Mouse (Mus musculus): ENCODE data around the gene Oxct2a. TPM values are rescaled to one million over a fixed set of nuclear protein-coding genes. Genes with fewer than 3 reads are reported as not detected.

Gene Oxct2a
- not detected in 2 replicates for polyA plus RNA-seq (2015; fragmentation: Nextera tagmentation; extraction: Ambion mirVana)

DNA sequence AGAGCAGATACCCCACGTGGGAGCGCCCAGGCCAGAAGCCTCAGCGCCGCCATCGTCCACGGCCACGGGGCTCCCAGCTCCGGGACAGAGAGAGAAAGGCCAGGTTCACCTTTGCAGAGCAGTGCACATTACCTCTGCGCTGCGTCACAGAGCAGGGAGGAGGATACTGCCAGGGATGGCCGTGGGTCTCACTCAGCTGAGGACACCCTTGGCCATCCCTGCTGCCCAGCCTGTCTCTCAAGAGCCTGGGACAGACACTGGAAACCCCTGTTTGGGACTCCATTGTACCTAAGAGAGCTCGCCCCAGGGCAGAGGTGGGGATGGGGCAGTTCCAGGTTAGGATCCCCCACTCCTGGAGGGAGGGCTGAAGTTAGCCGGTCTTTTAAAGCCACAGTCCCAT is at the start of gene Oxct2a:
Oxct2a (minus strand) TSS at position 101 of the 400 bp plus-strand sequence.
- H3K9me3 ChIP-seq (replicated peaks; ENCODE audit: low read length), result no peaks in the 10 kb centered on the region
- H3K36me3 ChIP-seq (ENCODE audit: insufficient read depth, low read length), result no peaks in the 10 kb centered on the region
- ATAC-seq (replicated peaks; ENCODE audit: low FRiP score, low read depth) (peak; percentile 12; the same call in 1 of the 2 replicates), DNase-seq (ENCODE audit: low spot score) (no peak)
- peak within 1 kb of the TSS; percentile 50 for H3K4me2 ChIP-seq (ENCODE audit: low read length)
- no peak for TF ChIP-seq CTCF (IDR thresholded peaks at IDR 0.05; ENCODE audit: low read depth)
- H3K9ac ChIP-seq (ENCODE audit: low read depth, low read length), result no peak within 1 kb of the TSS
- H3K27ac ChIP-seq, result no peak within 1 kb of the TSS
- peak within 1 kb of the TSS; percentile 18; the same call in 1 of the 2 replicates for H3K4me3 ChIP-seq (replicated peaks; ENCODE audit: low read depth, low read length)
- 17% methylated on average over 11 of the region's 13 CpGs for WGBS
- H3K4me1 ChIP-seq (replicated peaks; ENCODE audit: insufficient read depth, low read length), result no peaks in the 10 kb centered on the region
- 0 out of 2 replicates have a peak, but pooled peaks cover 4% of the 10 kb centered on the region for H3K27me3 ChIP-seq (ENCODE audit: insufficient read depth, low read length)

DNA sequence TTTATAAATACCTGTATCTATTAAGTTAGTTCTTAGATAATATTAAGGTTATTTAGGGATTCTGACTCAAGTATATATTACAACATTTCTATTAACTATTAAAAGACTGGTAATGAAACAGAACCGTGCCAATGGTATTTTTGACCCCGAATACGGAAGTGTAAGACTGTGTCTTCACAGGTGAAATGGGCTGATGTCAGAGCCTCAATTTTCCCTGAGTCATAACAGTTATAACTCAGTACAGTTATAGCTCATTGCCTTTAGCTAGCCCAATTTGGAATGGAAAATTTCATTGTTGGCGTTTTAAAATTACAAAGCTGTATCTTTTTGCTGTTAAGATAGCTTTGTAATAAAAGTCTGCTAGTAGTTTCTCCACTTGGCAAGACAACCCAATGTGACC is 40.1 kb upstream of the Oxct2a start:
- 94% methylated on average over 4 of the region's 4 CpGs for WGBS
- no peaks in the 10 kb centered on the region for H3K4me1 ChIP-seq (replicated peaks; ENCODE audit: insufficient read depth, low read length)
- ATAC-seq (replicated peaks; ENCODE audit: low FRiP score, low read depth), result no peak
- no peaks in the 10 kb centered on the region for H3K9me3 ChIP-seq (replicated peaks; ENCODE audit: low read length)
- peaks cover 65% of the 10 kb centered on the region for H3K36me3 ChIP-seq (ENCODE audit: insufficient read depth, low read length)
- no peak for DNase-seq (ENCODE audit: low spot score)
- no peak overlapping the region for H3K27ac ChIP-seq
- H3K9ac ChIP-seq (ENCODE audit: low read depth, low read length), result no peak overlapping the region
- H3K4me3 ChIP-seq (replicated peaks; ENCODE audit: low read depth, low read length), result no peak overlapping the region
- no peaks in the 10 kb centered on the region for H3K27me3 ChIP-seq (ENCODE audit: insufficient read depth, low read length)
- no peak for TF ChIP-seq CTCF (IDR thresholded peaks at IDR 0.05; ENCODE audit: low read depth)
- no peak overlapping the region for H3K4me2 ChIP-seq (ENCODE audit: low read length)

DNA sequence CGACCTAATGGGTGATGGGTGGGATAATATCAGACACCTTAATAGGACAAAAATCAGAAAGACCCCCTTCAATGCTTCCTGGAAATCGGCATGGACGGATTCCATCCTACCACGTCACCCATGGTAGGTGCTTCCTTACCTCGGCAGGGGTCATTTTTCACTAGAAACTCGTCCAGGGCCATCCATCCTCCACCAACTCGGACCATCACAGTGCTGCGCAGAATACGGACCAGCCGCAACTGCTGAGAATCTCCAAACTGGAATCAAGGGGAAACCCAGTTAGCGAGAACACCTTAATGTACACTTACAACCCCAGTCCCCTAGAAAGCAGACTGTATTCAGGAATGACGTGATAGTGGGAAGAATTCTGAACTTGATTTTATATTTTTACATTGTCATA is 37.3 kb upstream of the Oxct2a start:
- Histone ChIP-seq H3K27ac (no peak overlapping the region), H3K9ac (ENCODE audit: low read depth, low read length) (no peak overlapping the region), H3K9me3 (replicated peaks; ENCODE audit: low read length) (no peaks in the 10 kb centered on the region), H3K36me3 (ENCODE audit: insufficient read depth, low read length) (peaks cover 56% of the 10 kb centered on the region), H3K4me1 (replicated peaks; ENCODE audit: insufficient read depth, low read length) (no peaks in the 10 kb centered on the region), H3K27me3 (ENCODE audit: insufficient read depth, low read length) (no peaks in the 10 kb centered on the region), H3K4me3 (replicated peaks; ENCODE audit: low read depth, low read length) (no peak overlapping the region), H3K4me2 (ENCODE audit: low read length) (no peak overlapping the region)
- 94% methylated on average over 12 of the region's 12 CpGs for WGBS
- DNase-seq (ENCODE audit: low spot score) (no peak), ATAC-seq (replicated peaks; ENCODE audit: low FRiP score, low read depth) (no peak)
- TF ChIP-seq CTCF (IDR thresholded peaks at IDR 0.05; ENCODE audit: low read depth), result no peak

- H3K27ac ChIP-seq, result no peak overlapping the region
- H3K9ac ChIP-seq (ENCODE audit: low read depth, low read length), result no peak overlapping the region
- no peak for TF ChIP-seq CTCF (IDR thresholded peaks at IDR 0.05; ENCODE audit: low read depth)
- H3K9me3 ChIP-seq (replicated peaks; ENCODE audit: low read length), result no peaks in the 10 kb centered on the region
- no peaks in the 10 kb centered on the region for H3K4me1 ChIP-seq (replicated peaks; ENCODE audit: insufficient read depth, low read length)
- DNase-seq (ENCODE audit: low spot score), result no peak
- ATAC-seq (replicated peaks; ENCODE audit: low FRiP score, low read depth), result no peak
- no peak overlapping the region for H3K4me2 ChIP-seq (ENCODE audit: low read length)
- no peak overlapping the region for H3K4me3 ChIP-seq (replicated peaks; ENCODE audit: low read depth, low read length)
- WGBS, result 96% methylated on average over 7 of the region's 7 CpGs
- peaks cover 59% of the 10 kb centered on the region for H3K36me3 ChIP-seq (ENCODE audit: insufficient read depth, low read length)
- H3K27me3 ChIP-seq (ENCODE audit: insufficient read depth, low read length), result no peaks in the 10 kb centered on the region
Observed at GRCm38 (mm10) chr4:123358613-123359012, 35.2 kb upstream of the Oxct2a start.

GRCm38 (mm10) chr4:123355941-123356340 is 32.5 kb upstream of the Oxct2a start:
- no peak overlapping the region for H3K9ac ChIP-seq (ENCODE audit: low read depth, low read length)
- no peak overlapping the region for H3K4me3 ChIP-seq (replicated peaks; ENCODE audit: low read depth, low read length)
- no peak for TF ChIP-seq CTCF (IDR thresholded peaks at IDR 0.05; ENCODE audit: low read depth)
- no peak for DNase-seq (ENCODE audit: low spot score)
- H3K27ac ChIP-seq, result no peak overlapping the region
- H3K27me3 ChIP-seq (ENCODE audit: insufficient read depth, low read length), result no peaks in the 10 kb centered on the region
- H3K4me1 ChIP-seq (replicated peaks; ENCODE audit: insufficient read depth, low read length), result no peaks in the 10 kb centered on the region
- ATAC-seq (replicated peaks; ENCODE audit: low FRiP score, low read depth), result no peak
- peaks cover 58% of the 10 kb centered on the region for H3K36me3 ChIP-seq (ENCODE audit: insufficient read depth, low read length)
- H3K9me3 ChIP-seq (replicated peaks; ENCODE audit: low read length), result no peaks in the 10 kb centered on the region
- WGBS, result 87% methylated on average over 8 of the region's 8 CpGs
- H3K4me2 ChIP-seq (ENCODE audit: low read length), result no peak overlapping the region

DNA sequence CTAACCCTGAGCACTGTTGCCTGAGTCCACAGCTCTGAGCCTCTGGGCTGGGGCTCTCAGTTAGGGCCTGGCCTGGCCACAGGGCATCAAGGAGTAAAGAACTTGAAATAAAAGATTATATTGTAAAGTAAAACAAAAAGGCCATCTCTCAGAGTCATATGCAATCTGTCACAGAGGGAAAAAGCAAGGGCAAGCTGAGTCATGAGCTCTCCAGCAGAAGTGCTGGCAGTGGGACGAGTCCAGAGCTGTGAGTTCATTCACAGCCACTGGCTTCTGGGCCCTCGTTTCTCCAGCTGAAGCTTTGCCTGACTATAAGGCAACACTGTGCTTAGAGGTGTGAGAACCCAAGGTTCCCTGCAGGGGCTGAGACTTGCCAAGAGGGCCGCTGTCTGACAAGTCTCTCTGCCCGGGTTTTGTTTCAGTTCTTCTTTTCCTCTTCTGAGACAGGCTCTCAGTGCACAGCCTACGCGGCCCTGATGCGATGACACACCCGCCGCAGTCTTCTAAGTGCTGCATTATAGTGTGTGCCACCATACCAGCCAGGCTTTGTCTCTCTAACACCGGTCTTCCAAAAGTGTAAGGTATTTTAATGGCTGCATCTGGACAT is 29.9 kb upstream of the Oxct2a start:
- Histone ChIP-seq H3K9ac (ENCODE audit: low read depth, low read length) (no peak overlapping the region), H3K36me3 (ENCODE audit: insufficient read depth, low read length) (peaks cover 53% of the 10 kb centered on the region), H3K4me1 (replicated peaks; ENCODE audit: insufficient read depth, low read length) (no peaks in the 10 kb centered on the region), H3K27me3 (ENCODE audit: insufficient read depth, low read length) (no peaks in the 10 kb centered on the region), H3K27ac (no peak overlapping the region), H3K4me2 (ENCODE audit: low read length) (no peak overlapping the region), H3K9me3 (replicated peaks; ENCODE audit: low read length) (no peaks in the 10 kb centered on the region), H3K4me3 (replicated peaks; ENCODE audit: low read depth, low read length) (no peak overlapping the region)
- no peak for DNase-seq (ENCODE audit: low spot score)
- no peak for ATAC-seq (replicated peaks; ENCODE audit: low FRiP score, low read depth)
- 92% methylated on average over 10 of the region's 10 CpGs for WGBS
- TF ChIP-seq CTCF (IDR thresholded peaks at IDR 0.05; ENCODE audit: low read depth), result no peak

DNA sequence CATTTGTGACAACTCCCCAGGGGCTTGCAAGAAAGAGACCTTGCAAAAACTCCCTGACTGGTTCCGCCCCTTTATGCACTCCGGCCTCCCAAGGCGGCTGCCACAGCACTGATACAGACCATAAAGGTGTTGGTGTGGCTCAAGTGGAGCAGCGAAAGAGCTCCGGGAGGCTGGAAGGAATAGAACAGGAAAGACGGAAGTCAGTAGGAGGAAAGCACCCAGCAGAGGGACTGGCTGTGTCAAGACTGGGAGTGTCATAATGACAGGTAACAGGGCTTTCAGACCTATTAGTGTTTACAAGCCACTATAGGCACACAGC is 20.0 kb upstream of the Oxct2a start:
- DNase-seq (ENCODE audit: low spot score), result peak; percentile 16

More for the DNA sequence above, 20.0 kb upstream of the Oxct2a start:
- Histone ChIP-seq H3K4me3 (replicated peaks; ENCODE audit: low read depth, low read length) (peak overlapping the region; percentile 50), H3K27me3 (ENCODE audit: insufficient read depth, low read length) (peaks cover 20% of the 10 kb centered on the region), H3K4me1 (replicated peaks; ENCODE audit: insufficient read depth, low read length) (peaks cover 6% of the 10 kb centered on the region), H3K27ac (no peak overlapping the region), H3K9ac (ENCODE audit: low read depth, low read length) (peak overlapping the region; percentile 39), H3K4me2 (ENCODE audit: low read length) (peak overlapping the region; percentile 87), H3K36me3 (ENCODE audit: insufficient read depth, low read length) (no peaks in the 10 kb centered on the region), H3K9me3 (replicated peaks; ENCODE audit: low read length) (no peaks in the 10 kb centered on the region)
- no peak for ATAC-seq (replicated peaks; ENCODE audit: low FRiP score, low read depth)
- WGBS, result 5% methylated on average over 6 of the region's 6 CpGs
- TF ChIP-seq CTCF (IDR thresholded peaks at IDR 0.05; ENCODE audit: low read depth), result no peak
